ENCODE assay signal across 24 mouse cellular contexts in genomic region chr19:18654984-18655383, GRCm38 (mm10). TPM values are rescaled to one million over a fixed set of nuclear protein-coding genes. Genes with fewer than 3 reads are reported as not detected.
DNase-seq lines count a peak whose midpoint lies in the region; ATAC-seq and TF ChIP-seq lines count a peak whose summit lies in the region.
"Had no signal": no experiment of that assay in that cellular context is flagged by ENCODE, and none has a peak within 500 bp of the region (broad histone marks: within the 10 kb centered on the region; RNA-seq: fewer than 3 reads in every experiment).

No protein-coding gene starts in this region.

- no peak for TF ChIP-seq EP300 in heart, postnatal 0 days (IDR thresholded peaks at IDR 0.05; ENCODE audit: low read depth)

- H3K36me3 ChIP-seq in heart, embryonic 13.5 days = no peaks in the 10 kb centered on the region
- H3K36me3 ChIP-seq in heart, embryonic 11.5 days (ENCODE audit: control insufficient read depth, insufficient read depth, low read length) = no peaks in the 10 kb centered on the region
- H3K36me3 ChIP-seq in heart, postnatal 0 days (replicated peaks; ENCODE audit: control insufficient read depth, insufficient read depth, low read length) = no peaks in the 10 kb centered on the region
- H3K36me3 ChIP-seq: embryonic facial prominence, embryonic 13.5 days; forebrain, embryonic 12.5 days; hindbrain, embryonic 15.5 days; kidney, embryonic 15.5 days had no signal

- H3K9ac ChIP-seq in heart, embryonic 13.5 days = no peak overlapping the region
- no peak overlapping the region for H3K9ac ChIP-seq in heart, embryonic 11.5 days (ENCODE audit: low read depth, low read length)
- H3K9ac ChIP-seq in heart, postnatal 0 days (replicated peaks; ENCODE audit: low read depth, low read length) = no peak overlapping the region
- H3K9ac ChIP-seq: embryonic facial prominence, embryonic 13.5 days; forebrain, embryonic 12.5 days; forebrain, postnatal 0 days; hindbrain, embryonic 15.5 days; kidney, embryonic 15.5 days had no signal

- H3K4me1 ChIP-seq in heart, embryonic 13.5 days = peaks cover 37% of the 10 kb centered on the region
- H3K4me1 ChIP-seq in heart, embryonic 11.5 days (ENCODE audit: control insufficient read depth, insufficient read depth, low read length) = peaks cover 10% of the 10 kb centered on the region; the same call in 1 of the 2 replicates
- H3K4me1 ChIP-seq in heart, postnatal 0 days (ENCODE audit: control insufficient read depth, insufficient read depth) = peaks cover 12% of the 10 kb centered on the region
- H3K4me1 ChIP-seq: embryonic facial prominence, embryonic 13.5 days; forebrain, embryonic 12.5 days; hindbrain, embryonic 15.5 days had no signal

- no peak for TF ChIP-seq CTCF in gastrocnemius, adult 2 months (IDR thresholded peaks at IDR 0.05)
- TF ChIP-seq CTCF in heart, postnatal 0 days (IDR thresholded peaks at IDR 0.05; ENCODE audit: low read depth) = no peak

- DNase-seq in gastrocnemius, adult 2 months = no peak
- DNase-seq in gastrocnemius, postnatal 4 days (ENCODE audit: low spot score in 2 of 2) = no peak
- no peak for DNase-seq in heart, postnatal 0 days (ENCODE audit: low spot score)
- DNase-seq in heart, adult 18-20 months = no peak
- no peak for DNase-seq in adipocyte (ENCODE audit: low spot score)
- DNase-seq: adrenal gland, adult 2 months; adrenal gland, postnatal 25 days; B cell, adult 2 months; cerebellum, adult 18-20 months; cerebellum, adult 9-11 months; cerebellum, postnatal 36 days; forebrain, postnatal 0 days; heart, postnatal 10 days; kidney, adult 2 months had no signal

- H3K4me2 ChIP-seq in heart, embryonic 13.5 days = no peak overlapping the region
- H3K4me2 ChIP-seq in heart, embryonic 11.5 days = no peak overlapping the region
- H3K4me2 ChIP-seq in heart, postnatal 0 days (ENCODE audit: low read depth, low read length) = no peak overlapping the region
- H3K4me2 ChIP-seq: embryonic facial prominence, embryonic 13.5 days; forebrain, embryonic 12.5 days; hindbrain, embryonic 15.5 days; kidney, embryonic 15.5 days had no signal

- intact Hi-C loops in gastrocnemius, adult 2 months (cut with DNase I) = no loop called here

- no peaks in the 10 kb centered on the region for H3K27me3 ChIP-seq in heart, embryonic 13.5 days (replicated peaks)
- H3K27me3 ChIP-seq in heart, embryonic 11.5 days (ENCODE audit: control insufficient read depth, insufficient read depth, low read length) = no peaks in the 10 kb centered on the region
- no peaks in the 10 kb centered on the region for H3K27me3 ChIP-seq in heart, postnatal 0 days (ENCODE audit: control insufficient read depth, insufficient read depth, low read length)
- H3K27me3 ChIP-seq: embryonic facial prominence, embryonic 13.5 days; forebrain, embryonic 12.5 days; hindbrain, embryonic 15.5 days; kidney, embryonic 15.5 days; Patski had no signal

- WGBS in heart, embryonic 13.5 days = 41% methylated on average over 5 of the region's 5 CpGs
- WGBS in heart, embryonic 11.5 days (ENCODE audit: insufficient replicate concordance) = 48% methylated on average over 5 of the region's 5 CpGs
- WGBS in heart, postnatal 0 days = 34% methylated on average over 5 of the region's 5 CpGs

- peak overlapping the region; percentile 35; the same call in 1 of the 2 replicates for H3K27ac ChIP-seq in gastrocnemius, adult 2 months
- H3K27ac ChIP-seq in heart, embryonic 13.5 days (replicated peaks) = peak overlapping the region; percentile 67
- H3K27ac ChIP-seq in heart, embryonic 11.5 days (ENCODE audit: low read depth, low read length) = no peak overlapping the region
- no peak overlapping the region for H3K27ac ChIP-seq in heart, postnatal 0 days (ENCODE audit: low read depth)
- H3K27ac ChIP-seq: embryonic facial prominence, embryonic 13.5 days; forebrain, embryonic 12.5 days; hindbrain, embryonic 15.5 days; kidney, embryonic 15.5 days had no signal

- no peak for ATAC-seq in heart, embryonic 13.5 days (ENCODE audit: extremely low read depth, insufficient number of reproducible peaks, low FRiP score, low TSS enrichment)
- no peak for ATAC-seq in heart, embryonic 11.5 days (replicated peaks; ENCODE audit: insufficient number of reproducible peaks, low FRiP score, low TSS enrichment)
- 0 out of 2 replicates have a peak, but pooled peaks have one; percentile 23 for ATAC-seq in heart, postnatal 0 days (ENCODE audit: insufficient read depth, low read depth)
- ATAC-seq: activated CD4-positive, CD25-positive, alpha-beta regulatory T cell, adult 4 months; CD4-positive, CD25-positive, alpha-beta regulatory T cell, adult 4 months; forebrain, postnatal 0 days; intestine, embryonic 16.5 days; Patski had no signal

- H3K9me3 ChIP-seq in heart, embryonic 13.5 days = no peaks in the 10 kb centered on the region
- H3K9me3 ChIP-seq in heart, embryonic 11.5 days (replicated peaks; ENCODE audit: control insufficient read depth, low read length) = no peaks in the 10 kb centered on the region
- no peaks in the 10 kb centered on the region for H3K9me3 ChIP-seq in heart, postnatal 0 days (replicated peaks; ENCODE audit: control insufficient read depth, low read length)
- H3K9me3 ChIP-seq: embryonic facial prominence, embryonic 13.5 days; forebrain, embryonic 12.5 days; hindbrain, embryonic 15.5 days; kidney, embryonic 15.5 days had no signal

- H3K4me3 ChIP-seq in gastrocnemius, adult 2 months = no peak overlapping the region
- H3K4me3 ChIP-seq in heart, embryonic 13.5 days = no peak overlapping the region
- no peak overlapping the region for H3K4me3 ChIP-seq in heart, embryonic 11.5 days (ENCODE audit: low read depth, low read length)
- H3K4me3 ChIP-seq in heart, postnatal 0 days (ENCODE audit: low read depth, low read length) = no peak overlapping the region
- H3K4me3 ChIP-seq: embryonic facial prominence, embryonic 13.5 days; forebrain, embryonic 12.5 days; hindbrain, embryonic 15.5 days; kidney, embryonic 15.5 days had no signal

RNA-seq across cellular contexts. Expression of gene Carnmt1, which starts 15.6 kb away (rescaled TPM):
- total RNA-seq in gastrocnemius, adult 2 months (2021) = 100 to 1,000 TPM; 130 to 135 TPM
- 10 to 100 TPM; 27.7 to 28.0 TPM for total RNA-seq in gastrocnemius, postnatal 4 days (2021)
- 21.0 and 22.2 TPM in 2 replicates for polyA plus RNA-seq in heart, embryonic 13.5 days (2015; fragmentation: Nextera tagmentation; extraction: Ambion mirVana)
- 21.7 and 26.5 TPM in 2 replicates for polyA plus RNA-seq in heart, embryonic 11.5 days (2014; fragmentation: Nextera tagmentation; extraction: Ambion mirVana)
- total RNA-seq in heart, postnatal 0 days (2014; rRNA removed; ENCODE audit: low replicate concordance) = 15.3 and 24.6 TPM in 2 replicates
- 28.6 and 30.9 TPM in 2 replicates for polyA plus RNA-seq in heart, postnatal 0 days (2015; fragmentation: Nextera tagmentation; extraction: Ambion mirVana)
- total RNA-seq in heart, adult 18-20 months (2021) = 10 to 100 TPM; 37.7 to 38.9 TPM

RNA-seq across cellular contexts. Expression of gene Nmrk1, which starts 23.2 kb away (rescaled TPM):
- 1 to 10 TPM; 2.8 to 3.3 TPM for total RNA-seq in gastrocnemius, adult 2 months (2021)
- total RNA-seq in gastrocnemius, postnatal 4 days (2021) = 1 to 10 TPM; 5.6 to 5.9 TPM
- polyA plus RNA-seq in heart, embryonic 13.5 days (2015; fragmentation: Nextera tagmentation; extraction: Ambion mirVana) = 6.3 and 7.7 TPM in 2 replicates
- 6.0 and 7.6 TPM in 2 replicates for polyA plus RNA-seq in heart, embryonic 11.5 days (2014; fragmentation: Nextera tagmentation; extraction: Ambion mirVana)
- total RNA-seq in heart, postnatal 0 days (2014; rRNA removed; ENCODE audit: low replicate concordance) = 1.6 and 13.8 TPM in 2 replicates
- polyA plus RNA-seq in heart, postnatal 0 days (2015; fragmentation: Nextera tagmentation; extraction: Ambion mirVana) = 6.7 TPM in 2 replicates
- 1 to 10 TPM; 2.9 to 3.4 TPM for total RNA-seq in heart, adult 18-20 months (2021)

RNA-seq across cellular contexts. Expression of gene Ostf1, which starts 23.4 kb away (rescaled TPM):
- 10 to 100 TPM; 20.6 to 21.6 TPM for total RNA-seq in gastrocnemius, adult 2 months (2021)
- total RNA-seq in gastrocnemius, postnatal 4 days (2021) = 10 to 100 TPM; 39.9 to 42.2 TPM
- polyA plus RNA-seq in heart, embryonic 13.5 days (2015; fragmentation: Nextera tagmentation; extraction: Ambion mirVana) = 66.5 and 75.0 TPM in 2 replicates
- polyA plus RNA-seq in heart, embryonic 11.5 days (2014; fragmentation: Nextera tagmentation; extraction: Ambion mirVana) = 60.2 and 65.4 TPM in 2 replicates
- total RNA-seq in heart, postnatal 0 days (2014; rRNA removed; ENCODE audit: low replicate concordance) = 81.7 and 82.7 TPM in 2 replicates
- polyA plus RNA-seq in heart, postnatal 0 days (2015; fragmentation: Nextera tagmentation; extraction: Ambion mirVana) = 89.2 and 89.3 TPM in 2 replicates
- 10 to 100 TPM; 34.3 to 36.7 TPM for total RNA-seq in heart, adult 18-20 months (2021)

RNA-seq across cellular contexts. Expression of gene D030056L22Rik, which starts 58.0 kb away (rescaled TPM):
- total RNA-seq in gastrocnemius, adult 2 months (2021) = 1 to 10 TPM; 3.4 to 3.7 TPM
- total RNA-seq in gastrocnemius, postnatal 4 days (2021) = 1 to 10 TPM; 4.8 TPM
- polyA plus RNA-seq in heart, embryonic 13.5 days (2015; fragmentation: Nextera tagmentation; extraction: Ambion mirVana) = 21.9 and 26.0 TPM in 2 replicates
- polyA plus RNA-seq in heart, embryonic 11.5 days (2014; fragmentation: Nextera tagmentation; extraction: Ambion mirVana) = 26.9 and 27.7 TPM in 2 replicates
- total RNA-seq in heart, postnatal 0 days (2014; rRNA removed; ENCODE audit: low replicate concordance) = 16.9 and 33.9 TPM in 2 replicates
- 14.6 and 18.8 TPM in 2 replicates for polyA plus RNA-seq in heart, postnatal 0 days (2015; fragmentation: Nextera tagmentation; extraction: Ambion mirVana)
- 10 to 100 TPM; 11.3 to 12.2 TPM for total RNA-seq in heart, adult 18-20 months (2021)

Comparison
In these comparisons a context has a peak if more than half of its experiments do, and no peak if none do; other contexts are left out.
1. H3K27ac ChIP-seq: peak in gastrocnemius, adult 2 months (single experiment) and heart, embryonic 13.5 days (single experiment); none in heart, embryonic 11.5 days (single experiment) and heart, postnatal 0 days (single experiment).